Mouse (Mus musculus): ENCODE measurements around the gene Olfr1466. TPM values are rescaled to one million over a fixed set of nuclear protein-coding genes. Genes with fewer than 3 reads are reported as not detected.

Olfr1466 gene
- polyA plus RNA-seq (2012; rRNA removed) = not detected in 2 replicates

DNA sequence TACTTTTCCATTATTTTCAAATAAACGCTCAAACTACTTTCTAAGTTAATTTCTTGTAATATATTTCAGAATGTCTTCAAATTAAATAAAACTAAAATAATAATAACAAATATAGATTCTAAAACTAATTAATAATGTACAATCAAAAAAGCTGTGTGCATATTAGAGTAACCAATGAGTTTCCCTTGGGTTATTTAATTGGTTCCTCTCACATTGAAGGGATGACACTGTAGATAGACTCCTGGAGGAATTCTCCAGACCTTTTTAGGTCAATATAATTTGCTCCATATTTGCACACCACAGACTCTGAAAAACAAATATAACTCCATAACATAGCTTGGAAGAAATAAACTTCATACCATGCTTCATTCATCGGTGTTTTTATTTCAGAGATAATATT, at the start of gene Olfr1466:
Gene Olfr1466, plus strand, starts transcription at position 301 of the 400 bp plus-strand sequence.
- no peak for DNase-seq (ENCODE audit: low read depth)

DNA sequence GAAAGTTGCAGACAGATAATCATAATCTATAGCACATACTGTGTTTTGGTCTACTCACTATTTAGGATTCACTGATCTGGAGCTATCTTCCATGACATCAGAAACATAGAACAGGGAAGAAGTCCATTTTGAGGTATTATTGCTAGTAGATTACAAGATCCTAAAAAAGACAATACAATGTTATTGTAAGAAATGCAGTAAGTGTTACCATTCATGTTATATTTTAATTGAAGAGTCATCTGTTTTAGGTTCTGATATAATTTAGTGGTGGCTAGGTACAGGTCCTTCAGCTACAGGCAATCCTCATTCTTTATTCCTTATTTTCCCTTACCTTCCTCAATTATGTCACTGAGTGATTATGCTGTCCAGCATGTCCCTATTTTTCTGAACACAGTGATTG, 23.2 kb upstream of the Olfr1466 start, which contains the start of gene Olfr1465:
Gene Olfr1465, minus strand, starts transcription at position 101 of the 400 bp plus-strand sequence.
- DNase-seq (ENCODE audit: low read depth) = no peak

GRCm38 (mm10) chr19:13361936-13362335, 23.3 kb downstream of the Olfr1466 start, which contains the start of gene Olfr1467:
TSS of gene Olfr1467 (plus strand) at chr19:13362236.
- no peak for DNase-seq (ENCODE audit: low read depth)

Other genes starting within 250 kb of the Olfr1466 start
- not detected in 2 replicates for gene Olfr1457, start 241.0 kb upstream of the Olfr1466 start, polyA plus RNA-seq (2012; rRNA removed)
- gene Olfr1458, start 232.1 kb upstream of the Olfr1466 start, polyA plus RNA-seq (2012; rRNA removed) = not detected in 2 replicates
- not detected in 2 replicates for gene Olfr1459, start 189.3 kb upstream of the Olfr1466 start, polyA plus RNA-seq (2012; rRNA removed)
- gene Olfr1461, start 175.9 kb upstream of the Olfr1466 start, polyA plus RNA-seq (2012; rRNA removed) = not detected in 2 replicates
- not detected in 2 replicates for gene Olfr1462, start 153.1 kb upstream of the Olfr1466 start, polyA plus RNA-seq (2012; rRNA removed)
- not detected in 2 replicates for gene Olfr1463, start 107.5 kb upstream of the Olfr1466 start, polyA plus RNA-seq (2012; rRNA removed)
- not detected in 2 replicates for gene Olfr1465, start 23.3 kb upstream of the Olfr1466 start, polyA plus RNA-seq (2012; rRNA removed)
- not detected in 2 replicates for gene Olfr1467, start 23.4 kb downstream of the Olfr1466 start, polyA plus RNA-seq (2012; rRNA removed)
- gene Olfr1469, start 69.0 kb downstream of the Olfr1466 start, polyA plus RNA-seq (2012; rRNA removed) = not detected in 2 replicates
- not detected in 2 replicates for gene Olfr1471, start 104.5 kb downstream of the Olfr1466 start, polyA plus RNA-seq (2012; rRNA removed)
- not detected in 2 replicates for gene Olfr1472, start 117.2 kb downstream of the Olfr1466 start, polyA plus RNA-seq (2012; rRNA removed)
- gene Olfr1474, start 130.7 kb downstream of the Olfr1466 start, polyA plus RNA-seq (2012; rRNA removed) = not detected in 2 replicates
- not detected in 2 replicates for gene Olfr1475, start 141.3 kb downstream of the Olfr1466 start, polyA plus RNA-seq (2012; rRNA removed)
- gene Olfr1477, start 161.7 kb downstream of the Olfr1466 start, polyA plus RNA-seq (2012; rRNA removed) = not detected in 2 replicates
- not detected in 2 replicates for gene Olfr1480, start 189.1 kb downstream of the Olfr1466 start, polyA plus RNA-seq (2012; rRNA removed)
- not detected in 2 replicates for gene Olfr1484, start 244.6 kb downstream of the Olfr1466 start, polyA plus RNA-seq (2012; rRNA removed)

All from gonadal fat pad, adult 2 months (tissue).